ENCODE assay signal across 25 mouse cellular contexts in genomic region chr7:46614263-46614662, GRCm38 (mm10). TPM values are rescaled to one million over a fixed set of nuclear protein-coding genes. Genes with fewer than 3 reads are reported as not detected.
DNase-seq lines count a peak whose midpoint lies in the region; ATAC-seq and TF ChIP-seq lines count a peak whose summit lies in the region.
"Had no signal": no experiment of that assay in that cellular context is flagged by ENCODE, and none has a peak within 500 bp of the region (broad histone marks: within the 10 kb centered on the region; RNA-seq: fewer than 3 reads in every experiment).

No protein-coding gene starts in this region.

- H3K36me3 ChIP-seq in kidney, adult 2 months (ENCODE audit: control insufficient read depth, insufficient read depth, low read length): no peaks in the 10 kb centered on the region
- H3K36me3 ChIP-seq in kidney, embryonic 15.5 days: 0 out of 2 replicates have a peak, but pooled peaks cover 7% of the 10 kb centered on the region
- no peaks in the 10 kb centered on the region for H3K36me3 ChIP-seq in lung, postnatal 0 days (ENCODE audit: insufficient read depth, low read length)
- 0 out of 2 replicates have a peak, but pooled peaks cover 4% of the 10 kb centered on the region for H3K36me3 ChIP-seq in macrophage (ENCODE audit: inconsistent target)
- H3K36me3 ChIP-seq: embryonic facial prominence, embryonic 15.5 days; limb, embryonic 15.5 days had no signal

- H3K9ac ChIP-seq in kidney, embryonic 15.5 days: no peak overlapping the region
- H3K9ac ChIP-seq in lung, postnatal 0 days (replicated peaks; ENCODE audit: low read depth): no peak overlapping the region
- H3K9ac ChIP-seq: embryonic facial prominence, embryonic 15.5 days; forebrain, embryonic 15.5 days; heart, embryonic 13.5 days; hindbrain, embryonic 12.5 days; limb, embryonic 15.5 days; liver, embryonic 14.5 days; neural tube, embryonic 15.5 days had no signal

- no peaks in the 10 kb centered on the region for H3K27me3 ChIP-seq in kidney, adult 2 months (replicated peaks; ENCODE audit: control insufficient read depth, insufficient read depth, low read length)
- no peaks in the 10 kb centered on the region for H3K27me3 ChIP-seq in kidney, embryonic 15.5 days
- H3K27me3 ChIP-seq in lung, postnatal 0 days (replicated peaks; ENCODE audit: insufficient read depth, low read length): no peaks in the 10 kb centered on the region
- H3K27me3 ChIP-seq: embryonic facial prominence, embryonic 15.5 days; forebrain, embryonic 15.5 days; heart, embryonic 13.5 days; hindbrain, embryonic 12.5 days; limb, embryonic 15.5 days; neural tube, embryonic 15.5 days had no signal

- TF ChIP-seq EP300 in lung, postnatal 0 days (IDR thresholded peaks at IDR 0.05): no peak

- no peak for TF ChIP-seq CTCF in kidney, adult 2 months (conservative IDR thresholded peaks at IDR 0.05; ENCODE audit: insufficient read depth, insufficient read length, low read depth, low read length)
- TF ChIP-seq CTCF in lung, postnatal 0 days (IDR thresholded peaks at IDR 0.05): no peak

- peak overlapping the region; percentile 95 for H3K27ac ChIP-seq in kidney, adult 2 months (ENCODE audit: insufficient read depth, low read depth, low read length)
- no peak overlapping the region for H3K27ac ChIP-seq in kidney, embryonic 15.5 days
- no peak overlapping the region for H3K27ac ChIP-seq in lung, postnatal 0 days (ENCODE audit: low read length)
- peak overlapping the region; percentile 69; the same call in 1 of the 2 replicates for H3K27ac ChIP-seq in macrophage
- H3K27ac ChIP-seq: embryonic facial prominence, embryonic 15.5 days; forebrain, embryonic 15.5 days; hindbrain, embryonic 12.5 days; limb, embryonic 15.5 days; liver, embryonic 14.5 days; midbrain, embryonic 10.5 days; neural tube, embryonic 15.5 days; stomach, postnatal 0 days had no signal

- no peaks in the 10 kb centered on the region for H3K79me2 ChIP-seq in macrophage (ENCODE audit: inconsistent target)

- no peaks in the 10 kb centered on the region for H3K9me3 ChIP-seq in kidney, embryonic 15.5 days (replicated peaks)
- H3K9me3 ChIP-seq in lung, postnatal 0 days (ENCODE audit: low read length): no peaks in the 10 kb centered on the region
- H3K9me3 ChIP-seq: embryonic facial prominence, embryonic 15.5 days; forebrain, embryonic 15.5 days; heart, embryonic 13.5 days; hindbrain, embryonic 12.5 days; limb, embryonic 15.5 days; midbrain, embryonic 10.5 days; neural tube, embryonic 15.5 days had no signal

- intact Hi-C loops in heart, postnatal 10 days (cut with DNase I): no loop called here

- WGBS in kidney, adult 2 months: 71% methylated on average over 12 of the region's 12 CpGs
- WGBS in kidney, embryonic 15.5 days: 85% methylated on average over 12 of the region's 12 CpGs
- 49% methylated on average over 12 of the region's 12 CpGs for WGBS in lung, postnatal 0 days
- 98% methylated on average over 9 of the region's 12 CpGs for WGBS in macrophage (ENCODE audit: missing documents)

- TF ChIP-seq POLR2A in kidney, adult 2 months (IDR thresholded peaks at IDR 0.05; ENCODE audit: low read depth, low read length): no peak

- peaks cover 40% of the 10 kb centered on the region for H3K4me1 ChIP-seq in kidney, adult 2 months (ENCODE audit: control insufficient read depth, insufficient read depth, low read length)
- peaks cover 28% of the 10 kb centered on the region for H3K4me1 ChIP-seq in kidney, embryonic 15.5 days
- H3K4me1 ChIP-seq in lung, postnatal 0 days (ENCODE audit: insufficient read depth, low read depth, low read length): no peaks in the 10 kb centered on the region; the same call in 1 of the 2 replicates
- H3K4me1 ChIP-seq: hindbrain, embryonic 12.5 days; midbrain, embryonic 10.5 days; neural tube, embryonic 15.5 days had no signal

- H3K4me2 ChIP-seq in kidney, embryonic 15.5 days: no peak overlapping the region
- no peak overlapping the region for H3K4me2 ChIP-seq in lung, postnatal 0 days (replicated peaks; ENCODE audit: low read depth, low read length)
- H3K4me2 ChIP-seq: embryonic facial prominence, embryonic 15.5 days; forebrain, embryonic 15.5 days; heart, embryonic 13.5 days; hindbrain, embryonic 12.5 days; limb, embryonic 15.5 days; neural tube, embryonic 15.5 days had no signal

- peak; percentile 40 for DNase-seq in kidney, adult 2 months
- DNase-seq in adrenal gland, postnatal 25 days: peak; percentile 41
- peak; percentile 53 for DNase-seq in lung, postnatal 0 days (ENCODE audit: low spot score)
- no peak for DNase-seq in cerebellum, adult 11 months
- DNase-seq in heart, postnatal 10 days: no peak
- DNase-seq: gastrocnemius, postnatal 10 days; left cerebral cortex, postnatal 4 days; right cerebral cortex, adult 18-20 months; right cerebral cortex, postnatal 4 days; thymus, adult 2 months had no signal

- ATAC-seq in kidney, embryonic 15.5 days (replicated peaks; ENCODE audit: low FRiP score): no peak
- ATAC-seq in lung, postnatal 0 days: peak; percentile 54
- ATAC-seq: activated CD4-positive, CD25-positive, alpha-beta regulatory T cell, adult 4 months; forebrain, embryonic 15.5 days had no signal

- H3K4me3 ChIP-seq in kidney, adult 2 months (ENCODE audit: insufficient read depth, low read depth, low read length): no peak overlapping the region
- no peak overlapping the region for H3K4me3 ChIP-seq in kidney, embryonic 15.5 days (replicated peaks)
- no peak overlapping the region for H3K4me3 ChIP-seq in lung, postnatal 0 days (ENCODE audit: low read depth, low read length)
- no peak overlapping the region for H3K4me3 ChIP-seq in macrophage (ENCODE audit: inconsistent target)
- H3K4me3 ChIP-seq: embryonic facial prominence, embryonic 15.5 days; forebrain, embryonic 15.5 days; heart, embryonic 13.5 days; hindbrain, embryonic 12.5 days; limb, embryonic 15.5 days; midbrain, embryonic 10.5 days; neural tube, embryonic 15.5 days had no signal

RNA-seq across cellular contexts. Expression of gene Sergef, which starts 25.3 kb away (rescaled TPM):
- 16.0 and 16.8 TPM in 2 replicates for polyA plus RNA-seq in kidney, adult 2 months (2012; rRNA removed)
- 13.9 and 16.4 TPM in 2 replicates for polyA plus RNA-seq in kidney, embryonic 15.5 days (2015; fragmentation: Nextera tagmentation; extraction: Ambion mirVana)
- 19.8 and 29.4 TPM in 2 replicates for total RNA-seq in adrenal gland, postnatal 25 days (2021)
- 7.2 and 8.3 TPM in 2 replicates for polyA plus RNA-seq in lung, postnatal 0 days (2015; fragmentation: Nextera tagmentation; extraction: Ambion mirVana)
- total RNA-seq in macrophage (2018; cell fraction: chromatin; rRNA removed): 10 to 100 TPM; 10.2 to 58.9 (median 33.1) TPM
- total RNA-seq in macrophage (2018; cell fraction: cytosol; rRNA removed): 10 to 100 TPM in 21 of 26 experiments, 1 to 10 TPM in 5; 8.9 to 12.7 (median 11.0) TPM
- total RNA-seq in macrophage (2018; cell fraction: nucleus; rRNA removed): 10 to 100 TPM in 19 of 26 experiments, 1 to 10 TPM in 7; 3.1 to 34.1 (median 15.8) TPM
- 7.7 to 12.6 TPM (median 8.8 TPM) in 3 replicates for polyA plus RNA-seq in macrophage (2018)
- 1 to 10 TPM; 5.6 to 6.5 TPM for total RNA-seq in heart, postnatal 10 days (2021)

RNA-seq across cellular contexts. Expression of gene Tph1, which starts 58.1 kb away (rescaled TPM):
- polyA plus RNA-seq in kidney, adult 2 months (2012; rRNA removed): not detected in 2 replicates
- 1.7 and 2.0 TPM in 2 replicates for polyA plus RNA-seq in kidney, embryonic 15.5 days (2015; fragmentation: Nextera tagmentation; extraction: Ambion mirVana)
- not detected in 2 replicates for total RNA-seq in adrenal gland, postnatal 25 days (2021)
- 0.27 and 0.32 TPM in 2 replicates for polyA plus RNA-seq in lung, postnatal 0 days (2015; fragmentation: Nextera tagmentation; extraction: Ambion mirVana)
- not detected for total RNA-seq in macrophage (2018; cell fraction: chromatin; rRNA removed)
- total RNA-seq in macrophage (2018; cell fraction: cytosol; rRNA removed): under 1 TPM in 1 of 26 experiments, not detected in 25; 0.05 TPM
- total RNA-seq in macrophage (2018; cell fraction: nucleus; rRNA removed): not detected
- not detected in 3 replicates for polyA plus RNA-seq in macrophage (2018)
- not detected for total RNA-seq in heart, postnatal 10 days (2021)
- total RNA-seq: common myeloid progenitor, adult 5-6 weeks; heart, postnatal 25 days; MEL had no signal
- polyA plus RNA-seq: heart, embryonic 13.5 days; liver, embryonic 14.5 days; neural tube, embryonic 15.5 days had no signal

Comparison
In these comparisons a context has a peak if more than half of its experiments do, and no peak if none do; other contexts are left out.
1. H3K27ac ChIP-seq: peak in kidney, adult 2 months (single experiment) and macrophage (single experiment); none in kidney, embryonic 15.5 days (single experiment) and lung, postnatal 0 days (single experiment).
2. DNase-seq: peak in kidney, adult 2 months (single experiment), adrenal gland, postnatal 25 days (single experiment) and lung, postnatal 0 days (single experiment); none in cerebellum, adult 11 months (single experiment) and heart, postnatal 10 days (0 of 2).